ENCODE assay signal across 8 mouse cellular contexts in genomic region chr16:72605066-72605465, GRCm38 (mm10).
A peak's percentile ranks its signal among the peaks of the same experiment; 100 is the strongest.
DNase-seq lines count a peak whose midpoint lies in the region; ATAC-seq and TF ChIP-seq lines count a peak whose summit lies in the region.

No protein-coding gene starts in this region.

- no peak for TF ChIP-seq EP300 in liver, embryonic 14.5 days (IDR thresholded peaks at IDR 0.05; ENCODE audit: low read depth)

- WGBS in forebrain, postnatal 0 days: 25% methylated on average over 6 of the region's 6 CpGs
- WGBS in liver, embryonic 14.5 days (ENCODE audit: insufficient replicate concordance): 18% methylated on average over 6 of the region's 6 CpGs

- H3K4me2 ChIP-seq in forebrain, postnatal 0 days (ENCODE audit: low read depth): no peak overlapping the region
- no peak overlapping the region for H3K4me2 ChIP-seq in liver, embryonic 14.5 days (ENCODE audit: low read depth)

- no peaks in the 10 kb centered on the region for H3K36me3 ChIP-seq in forebrain, postnatal 0 days (ENCODE audit: insufficient read depth)
- no peaks in the 10 kb centered on the region for H3K36me3 ChIP-seq in liver, embryonic 14.5 days (replicated peaks; ENCODE audit: control insufficient read depth, insufficient read depth, low read depth)

- H3K9me3 ChIP-seq in forebrain, postnatal 0 days (ENCODE audit: low read length): no peaks in the 10 kb centered on the region
- H3K9me3 ChIP-seq in liver, embryonic 14.5 days (ENCODE audit: control insufficient read depth, low read length): no peaks in the 10 kb centered on the region

- no peaks in the 10 kb centered on the region for H3K27me3 ChIP-seq in forebrain, postnatal 0 days (ENCODE audit: insufficient read depth, low read length)
- no peaks in the 10 kb centered on the region for H3K27me3 ChIP-seq in liver, embryonic 14.5 days (ENCODE audit: control insufficient read depth, insufficient read depth, low read length)

- no peak overlapping the region for H3K27ac ChIP-seq in forebrain, postnatal 0 days (ENCODE audit: low read depth, low read length)
- H3K27ac ChIP-seq in liver, embryonic 14.5 days: no peak overlapping the region

- H3K4me3 ChIP-seq in forebrain, postnatal 0 days (ENCODE audit: low read depth, low read length): no peak overlapping the region
- H3K4me3 ChIP-seq in liver, embryonic 14.5 days (ENCODE audit: insufficient read depth in 1 of 2, low read depth in 2 of 2, low read length in 2 of 2): no peak overlapping the region

- H3K4me1 ChIP-seq in forebrain, postnatal 0 days (ENCODE audit: insufficient read depth): no peaks in the 10 kb centered on the region
- H3K4me1 ChIP-seq in liver, embryonic 14.5 days (replicated peaks; ENCODE audit: control insufficient read depth in 2 of 2, insufficient read depth in 2 of 2, low read length in 1 of 2): no peaks in the 10 kb centered on the region

- peak; percentile 85 for TF ChIP-seq CTCF in forebrain, postnatal 0 days (IDR thresholded peaks at IDR 0.05; ENCODE audit: low read depth)
- TF ChIP-seq CTCF in liver, embryonic 14.5 days (IDR thresholded peaks at IDR 0.05; ENCODE audit: low read depth): peak; percentile 54; the same call in 1 of the 2 replicates

- DNase-seq in urinary bladder, adult 18-20 months (ENCODE audit: low spot score in 2 of 2): peak; percentile 3 to 9
- DNase-seq in urinary bladder, adult 2 months (ENCODE audit: low spot score): no peak
- DNase-seq in cerebellum, adult 18-20 months: peak; percentile 55 to 61
- peak; percentile 87 for DNase-seq in forebrain, postnatal 0 days
- DNase-seq in kidney, postnatal 25 days: peak; percentile 62 to 85
- peak; percentile 7 to 11 (median 10) for DNase-seq in liver, embryonic 14.5 days (ENCODE audit: low read depth in 3 of 3, low spot score in 3 of 3)
- DNase-seq in retina, postnatal 1 day: peak; percentile 83
- no peak for DNase-seq in natural killer cell, adult 2 months (ENCODE audit: low spot score in 2 of 2)

- no peak overlapping the region for H3K9ac ChIP-seq in forebrain, postnatal 0 days
- H3K9ac ChIP-seq in liver, embryonic 14.5 days (replicated peaks): no peak overlapping the region

- no peak for ATAC-seq in forebrain, postnatal 0 days
- ATAC-seq in liver, embryonic 14.5 days (ENCODE audit: insufficient read depth): no peak

Comparison
In these comparisons a context has a peak if more than half of its experiments do, and no peak if none do; other contexts are left out.
1. DNase-seq: peak in urinary bladder, adult 18-20 months (2 of 2), cerebellum, adult 18-20 months (2 of 2), forebrain, postnatal 0 days (single experiment), kidney, postnatal 25 days (2 of 2), liver, embryonic 14.5 days (3 of 3) and retina, postnatal 1 day (single experiment); none in urinary bladder, adult 2 months (single experiment) and natural killer cell, adult 2 months (0 of 2).